Mouse (Mus musculus): ENCODE results near the gene Syndig1. TPM values are rescaled to one million over a fixed set of nuclear protein-coding genes. Genes with fewer than 3 reads are reported as not detected.

Gene Syndig1
- polyA plus RNA-seq, 1 experiment = not detected

DNA sequence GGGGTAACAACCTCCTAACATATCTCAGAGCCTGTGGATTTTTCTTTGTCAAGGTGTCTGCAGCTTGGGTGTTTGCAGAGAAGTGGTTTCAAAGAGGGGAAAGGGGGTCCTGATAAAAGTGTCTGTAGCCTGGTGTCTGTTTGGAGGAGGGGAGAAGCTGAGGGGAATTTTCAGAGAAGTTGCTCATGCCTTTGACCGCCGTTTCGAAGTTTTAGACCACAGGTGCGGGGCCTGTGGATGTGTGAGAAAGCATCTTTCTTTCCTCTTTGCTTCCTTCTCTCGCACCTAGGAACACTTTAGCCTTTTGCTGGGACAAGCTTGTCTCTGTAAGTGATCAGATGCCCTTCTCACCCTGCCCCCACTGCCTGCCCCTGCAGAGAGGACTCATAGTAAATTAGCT, 3.3 kb downstream of the Syndig1 start:
- Histone ChIP-seq H3K36me3 (ENCODE audit: control insufficient read depth, insufficient read depth) (no peaks in the 10 kb centered on the region), H3ac (ENCODE audit: control insufficient read depth, insufficient read length, low read depth) (no peak overlapping the region), H3K4me3 (ENCODE audit: insufficient read depth, poor library complexity, severe bottlenecking) (no peak overlapping the region), H3K79me2 (ENCODE audit: control insufficient read depth, insufficient read depth) (no peaks in the 10 kb centered on the region), H3K27me3 (ENCODE audit: control insufficient read depth, insufficient read depth, insufficient read length) (no peaks in the 10 kb centered on the region), H3K79me3 (ENCODE audit: low read depth) (no peaks in the 10 kb centered on the region)
- TF ChIP-seq FOSL1 (IDR thresholded peaks at IDR 0.05; ENCODE audit: insufficient read depth, low read length, poor library complexity, severe bottlenecking) (no peak), MAX (IDR thresholded peaks at IDR 0.05) (no peak), MYOG (IDR thresholded peaks at IDR 0.05; ENCODE audit: control insufficient read depth, extremely low read depth, insufficient read length) (no peak), CEBPB (IDR thresholded peaks at IDR 0.05; ENCODE audit: low read depth) (no peak), MYOD1 (IDR thresholded peaks at IDR 0.05; ENCODE audit: control insufficient read depth, insufficient read length, low read depth) (no peak), CTCF (IDR thresholded peaks at IDR 0.05; ENCODE audit: control insufficient read depth, insufficient read depth, insufficient read length) (no peak), USF1 (IDR thresholded peaks at IDR 0.05; ENCODE audit: low read depth) (no peak)

DNA sequence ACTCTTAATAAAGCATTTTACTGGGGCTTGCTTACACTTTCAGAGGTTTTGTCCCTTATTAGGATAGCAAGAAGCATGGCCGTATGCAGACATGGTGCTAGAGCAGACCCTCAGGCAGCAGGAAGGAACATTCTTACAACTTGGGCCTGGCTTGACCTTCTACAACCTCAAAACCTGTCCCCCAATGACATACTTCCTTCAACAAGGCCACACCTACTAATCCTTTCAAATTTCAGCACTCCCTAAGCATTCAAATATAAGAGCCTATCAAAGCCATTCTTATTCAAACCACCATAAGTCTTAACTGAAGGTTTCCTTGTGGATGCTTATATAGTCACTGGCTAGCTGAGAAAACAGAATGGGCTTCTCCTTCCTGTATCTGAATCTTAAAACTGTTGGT, 6.1 kb downstream of the Syndig1 start:
- H3K79me2 ChIP-seq (ENCODE audit: control insufficient read depth, insufficient read depth) = no peaks in the 10 kb centered on the region
- H3K27me3 ChIP-seq (ENCODE audit: control insufficient read depth, insufficient read depth, insufficient read length) = no peaks in the 10 kb centered on the region
- no peak overlapping the region for H3ac ChIP-seq (ENCODE audit: control insufficient read depth, insufficient read length, low read depth)
- H3K4me3 ChIP-seq (ENCODE audit: insufficient read depth, poor library complexity, severe bottlenecking) = no peak overlapping the region
- H3K79me3 ChIP-seq (ENCODE audit: low read depth) = no peaks in the 10 kb centered on the region
- TF ChIP-seq MYOD1 (IDR thresholded peaks at IDR 0.05; ENCODE audit: control insufficient read depth, insufficient read length, low read depth) (no peak), MAX (IDR thresholded peaks at IDR 0.05) (no peak), CTCF (IDR thresholded peaks at IDR 0.05; ENCODE audit: control insufficient read depth, insufficient read depth, insufficient read length) (no peak)
- no peaks in the 10 kb centered on the region for H3K36me3 ChIP-seq (ENCODE audit: control insufficient read depth, insufficient read depth)

GRCm38 (mm10) chr2:149836471-149837135, 7.6 kb downstream of the Syndig1 start:
- no peaks in the 10 kb centered on the region for H3K79me2 ChIP-seq (ENCODE audit: control insufficient read depth, insufficient read depth)
- TF ChIP-seq USF1 (IDR thresholded peaks at IDR 0.05; ENCODE audit: low read depth) (no peak), MYOG (IDR thresholded peaks at IDR 0.05; ENCODE audit: control insufficient read depth, extremely low read depth, insufficient read length) (no peak), CEBPB (IDR thresholded peaks at IDR 0.05; ENCODE audit: low read depth) (no peak), FOSL1 (IDR thresholded peaks at IDR 0.05; ENCODE audit: insufficient read depth, low read length, poor library complexity, severe bottlenecking) (no peak), CTCF (IDR thresholded peaks at IDR 0.05; ENCODE audit: control insufficient read depth, insufficient read depth, insufficient read length) (no peak), MAX (IDR thresholded peaks at IDR 0.05) (no peak), MYOD1 (IDR thresholded peaks at IDR 0.05; ENCODE audit: control insufficient read depth, insufficient read length, low read depth) (no peak)
- no peak overlapping the region for H3ac ChIP-seq (ENCODE audit: control insufficient read depth, insufficient read length, low read depth)
- no peak overlapping the region for H3K4me3 ChIP-seq (ENCODE audit: insufficient read depth, poor library complexity, severe bottlenecking)
- no peaks in the 10 kb centered on the region for H3K27me3 ChIP-seq (ENCODE audit: control insufficient read depth, insufficient read depth, insufficient read length)
- H3K79me3 ChIP-seq (ENCODE audit: low read depth) = no peaks in the 10 kb centered on the region
- no peaks in the 10 kb centered on the region for H3K36me3 ChIP-seq (ENCODE audit: control insufficient read depth, insufficient read depth)

DNA sequence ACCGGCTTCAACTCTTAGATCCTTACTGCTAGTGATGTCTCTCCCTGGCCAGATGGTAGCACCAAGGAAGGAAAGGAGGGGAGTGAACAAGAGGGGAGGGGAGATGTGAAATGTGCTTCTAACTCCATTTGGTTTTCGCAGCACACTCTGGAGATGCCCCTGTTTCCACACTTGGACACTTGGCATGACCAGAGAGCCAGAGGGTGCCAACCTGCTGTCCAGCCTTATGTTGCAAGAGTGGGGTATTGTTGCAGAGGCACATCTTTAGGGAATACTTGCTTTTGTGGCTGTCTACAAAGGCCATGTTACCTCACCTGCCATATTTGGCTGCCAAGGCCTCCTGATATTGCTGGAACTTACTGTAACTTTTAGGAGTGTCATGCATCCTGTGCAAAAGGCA, 10.7 kb downstream of the Syndig1 start:
- TF ChIP-seq CTCF (IDR thresholded peaks at IDR 0.05; ENCODE audit: control insufficient read depth, insufficient read depth, insufficient read length) = no peak
- TF ChIP-seq MAX (IDR thresholded peaks at IDR 0.05) = no peak
- TF ChIP-seq FOSL1 (IDR thresholded peaks at IDR 0.05; ENCODE audit: insufficient read depth, low read length, poor library complexity, severe bottlenecking) = no peak
- no peak for TF ChIP-seq MYOG (IDR thresholded peaks at IDR 0.05; ENCODE audit: control insufficient read depth, extremely low read depth, insufficient read length)
- TF ChIP-seq MYOD1 (IDR thresholded peaks at IDR 0.05; ENCODE audit: control insufficient read depth, insufficient read length, low read depth) = no peak
- TF ChIP-seq USF1 (IDR thresholded peaks at IDR 0.05; ENCODE audit: low read depth) = no peak
- TF ChIP-seq CEBPB (IDR thresholded peaks at IDR 0.05; ENCODE audit: low read depth) = no peak
- H3K79me3 ChIP-seq (ENCODE audit: low read depth) = no peaks in the 10 kb centered on the region

GRCm38 (mm10) chr2:149844575-149844974, 15.6 kb downstream of the Syndig1 start:
- H3K4me3 ChIP-seq (ENCODE audit: insufficient read depth, poor library complexity, severe bottlenecking) = no peak overlapping the region
- TF ChIP-seq CTCF (IDR thresholded peaks at IDR 0.05; ENCODE audit: control insufficient read depth, insufficient read depth, insufficient read length) (no peak), CEBPB (IDR thresholded peaks at IDR 0.05; ENCODE audit: low read depth) (no peak), MAX (IDR thresholded peaks at IDR 0.05) (no peak), USF1 (IDR thresholded peaks at IDR 0.05; ENCODE audit: low read depth) (no peak), MYOG (IDR thresholded peaks at IDR 0.05; ENCODE audit: control insufficient read depth, extremely low read depth, insufficient read length) (no peak), FOSL1 (IDR thresholded peaks at IDR 0.05; ENCODE audit: insufficient read depth, low read length, poor library complexity, severe bottlenecking) (no peak), MYOD1 (IDR thresholded peaks at IDR 0.05; ENCODE audit: control insufficient read depth, insufficient read length, low read depth) (no peak)
- H3K79me3 ChIP-seq (ENCODE audit: low read depth) = no peaks in the 10 kb centered on the region
- H3K79me2 ChIP-seq (ENCODE audit: control insufficient read depth, insufficient read depth) = no peaks in the 10 kb centered on the region
- H3K27me3 ChIP-seq (ENCODE audit: control insufficient read depth, insufficient read depth, insufficient read length) = no peaks in the 10 kb centered on the region
- no peaks in the 10 kb centered on the region for H3K36me3 ChIP-seq (ENCODE audit: control insufficient read depth, insufficient read depth)
- H3ac ChIP-seq (ENCODE audit: control insufficient read depth, insufficient read length, low read depth) = no peak overlapping the region

More for the DNA sequence above, 10.7 kb downstream of the Syndig1 start:
- no peaks in the 10 kb centered on the region for H3K27me3 ChIP-seq (ENCODE audit: control insufficient read depth, insufficient read depth, insufficient read length)
- H3K4me3 ChIP-seq (ENCODE audit: insufficient read depth, poor library complexity, severe bottlenecking) = no peak overlapping the region
- H3K79me2 ChIP-seq (ENCODE audit: control insufficient read depth, insufficient read depth) = no peaks in the 10 kb centered on the region
- H3K36me3 ChIP-seq (ENCODE audit: control insufficient read depth, insufficient read depth) = no peaks in the 10 kb centered on the region
- no peak overlapping the region for H3ac ChIP-seq (ENCODE audit: control insufficient read depth, insufficient read length, low read depth)

- Histone ChIP-seq H3K36me3 (ENCODE audit: control insufficient read depth, insufficient read depth) (no peaks in the 10 kb centered on the region), H3K4me3 (ENCODE audit: insufficient read depth, poor library complexity, severe bottlenecking) (no peak overlapping the region), H3K27me3 (ENCODE audit: control insufficient read depth, insufficient read depth, insufficient read length) (no peaks in the 10 kb centered on the region), H3ac (ENCODE audit: control insufficient read depth, insufficient read length, low read depth) (no peak overlapping the region), H3K79me3 (ENCODE audit: low read depth) (no peaks in the 10 kb centered on the region), H3K79me2 (ENCODE audit: control insufficient read depth, insufficient read depth) (no peaks in the 10 kb centered on the region)
- TF ChIP-seq CTCF (IDR thresholded peaks at IDR 0.05; ENCODE audit: control insufficient read depth, insufficient read depth, insufficient read length) = no peak
Observed at GRCm38 (mm10) chr2:149848778-149849177, 19.8 kb downstream of the Syndig1 start.

Measured in C2C12 (cell line).